Mouse (Mus musculus) spleen, adult 2 months (tissue): ENCODE results near the gene Gatd1.

Experiments
- CTCF ChIP-seq: fragments of 200-500 bp; IDR thresholded peaks from 2 replicates; pipeline ENCODE4 v1.5.1; 2011; ENCODE audit warnings: mild to moderate bottlenecking, inconsistent platforms; ENCODE audit not compliant: insufficient read depth, insufficient read length, insufficient replicate concordance; ENCODE audit errors: extremely low read depth
- POLR2A ChIP-seq: fragments of 200-500 bp; IDR thresholded peaks from 2 replicates; pipeline ENCODE4 v1.6.1; 2011; ENCODE audit warnings: low read depth, low read length, inconsistent platforms

GRCm38 (mm10) chr7:141369918-141370317 lies 44.0 kb downstream of the Gatd1 start:
- TF ChIP-seq POLR2A (no peak), CTCF (no peak)
